Mouse (Mus musculus) erythroid progenitor cell, adult 5-6 weeks (primary cell): ENCODE data around the gene Akt1s1. TPM values are rescaled to one million over a fixed set of nuclear protein-coding genes. Genes with fewer than 3 reads are reported as not detected.
A peak's percentile ranks its signal among the peaks of the same experiment; 100 is the strongest.

ENCODE experiments used
- ATAC-seq: replicated peaks from 2 replicates; pipeline ENCODE4 v1.8.0; 2016; ENCODE audit warnings: moderate number of reproducible peaks, mild to moderate bottlenecking, moderate TSS enrichment, inconsistent platforms; ENCODE audit not compliant: poor library complexity, low FRiP score, severe bottlenecking
- total RNA-seq, 2 experiments: library from RNA; stranded (forward) in 1 of 2; stranded (reverse) in 1 of 2; fragments of 150-400 nt in 1 of 2; fragments of 186-747, 209-891 nt in 1 of 2; gene quantifications; 2 replicates each; pipeline versions ENCODE4 v1.2.3 to v1.2.4; 2015 to 2017; ENCODE audit warnings: low replicate concordance in 2 of 2

Akt1s1 gene
- total RNA-seq (2015; ENCODE audit: low replicate concordance) (1.8 and 3.8 TPM in 2 replicates), total RNA-seq (2017; ENCODE audit: low replicate concordance) (3.7 and 27.8 TPM in 2 replicates)

DNA sequence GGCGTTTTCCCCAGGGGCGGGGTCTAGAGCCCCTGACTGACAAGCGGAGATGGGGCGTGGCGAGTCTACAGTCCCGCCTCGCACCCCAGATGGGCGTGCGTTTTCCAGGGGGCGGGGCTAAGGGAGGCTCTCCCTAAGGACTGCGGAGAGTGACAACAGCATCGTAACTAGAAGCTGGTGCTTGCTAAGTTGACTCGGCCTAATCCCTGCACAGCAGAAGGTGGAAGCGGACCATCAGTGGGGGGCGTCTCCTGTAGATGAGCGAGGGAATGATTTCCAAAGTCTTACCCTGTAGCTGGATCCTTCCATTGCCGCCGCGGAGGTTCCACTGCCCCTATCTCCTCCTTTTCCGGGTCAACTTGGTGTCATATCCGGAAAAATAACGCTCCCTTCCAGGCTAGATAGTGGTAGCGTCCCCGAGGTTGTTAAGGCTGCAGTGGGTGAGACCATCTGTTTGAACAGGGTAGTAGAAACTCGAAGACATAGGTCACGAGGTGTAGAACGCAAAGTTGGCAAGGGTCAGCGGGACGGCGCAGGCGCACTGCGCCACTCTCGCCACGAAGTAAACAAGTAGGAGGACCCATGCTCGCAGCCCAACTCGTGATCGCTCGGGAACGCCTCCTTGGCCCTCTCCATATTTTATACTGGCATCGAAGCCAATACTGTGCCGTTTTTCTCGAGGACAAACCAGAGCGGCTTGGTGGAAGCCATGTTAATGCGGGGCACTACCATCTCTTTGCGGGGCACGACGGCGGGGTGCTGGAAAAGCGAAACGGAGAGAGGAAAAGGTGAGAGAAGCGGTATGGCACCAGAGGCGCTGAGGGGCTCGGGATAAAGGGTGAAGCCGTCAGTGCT, at the start of gene Akt1s1, which contains the start of gene Tbc1d17:
Akt1s1 (plus strand) TSS at position 431 of the 855 bp plus-strand sequence.
Tbc1d17 (minus strand) TSS at position 519 of the 855 bp plus-strand sequence.
- ATAC-seq = peak; percentile 78

DNA sequence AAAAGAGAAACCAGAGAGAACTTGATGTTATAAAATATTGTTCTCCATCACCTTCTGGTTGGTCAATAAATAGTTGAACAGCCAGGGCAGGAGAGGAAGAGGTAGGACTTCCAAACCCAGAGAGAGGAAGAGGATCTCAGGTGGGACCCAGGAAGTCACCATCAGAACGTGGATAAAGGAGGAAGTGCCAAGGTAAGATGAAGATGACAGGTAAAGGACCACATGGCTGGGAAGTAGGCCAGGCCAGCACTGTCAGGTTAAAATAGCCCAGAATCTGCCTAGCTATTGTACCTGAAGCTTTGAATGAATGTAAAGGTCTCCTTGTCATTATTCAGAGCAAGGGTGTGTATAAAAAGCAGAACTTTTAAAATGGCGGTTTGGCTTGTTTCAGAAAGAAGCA, 39.9 kb upstream of the Akt1s1 start:
- no peak for ATAC-seq

DNA sequence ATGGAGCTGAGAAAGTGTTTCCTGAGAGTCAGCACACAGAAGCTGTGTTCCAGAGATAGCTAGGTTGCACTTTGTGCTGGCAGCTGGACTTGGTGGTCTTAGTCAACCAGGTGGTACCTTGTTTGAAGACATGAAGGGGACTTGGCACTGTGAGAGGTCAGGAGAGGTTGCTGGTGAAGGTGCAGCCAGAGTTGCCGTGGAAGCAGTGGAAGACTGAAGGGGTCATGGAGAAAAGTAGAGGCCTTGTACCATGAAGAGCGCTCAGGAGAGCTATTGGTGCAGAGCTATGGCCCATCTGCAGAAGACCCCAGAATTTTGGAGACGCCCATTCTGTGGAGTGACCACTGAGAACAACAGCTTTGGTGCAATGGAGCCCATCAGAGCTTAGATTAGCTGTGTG, 39.3 kb upstream of the Akt1s1 start:
- no peak for ATAC-seq

DNA sequence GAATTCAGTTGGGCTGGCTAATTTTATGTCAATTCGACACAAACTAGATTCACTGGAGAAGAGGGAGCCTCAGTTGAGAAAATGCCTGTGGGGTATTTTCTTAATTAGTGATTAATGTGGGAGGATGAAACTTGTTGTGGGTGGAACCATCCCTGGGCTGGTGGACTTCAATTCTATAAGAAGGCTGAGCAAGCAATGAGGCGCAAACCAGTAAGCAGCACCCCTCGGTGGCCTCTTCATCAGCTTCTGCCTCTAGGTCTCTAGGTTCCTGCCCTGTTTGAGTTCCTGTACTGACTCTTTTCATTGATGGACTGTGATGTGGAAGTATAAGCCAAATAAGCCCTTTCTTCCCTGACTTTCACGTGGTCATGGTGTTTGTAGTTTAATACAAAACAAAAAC, 38.4 kb upstream of the Akt1s1 start:
- ATAC-seq = no peak

DNA sequence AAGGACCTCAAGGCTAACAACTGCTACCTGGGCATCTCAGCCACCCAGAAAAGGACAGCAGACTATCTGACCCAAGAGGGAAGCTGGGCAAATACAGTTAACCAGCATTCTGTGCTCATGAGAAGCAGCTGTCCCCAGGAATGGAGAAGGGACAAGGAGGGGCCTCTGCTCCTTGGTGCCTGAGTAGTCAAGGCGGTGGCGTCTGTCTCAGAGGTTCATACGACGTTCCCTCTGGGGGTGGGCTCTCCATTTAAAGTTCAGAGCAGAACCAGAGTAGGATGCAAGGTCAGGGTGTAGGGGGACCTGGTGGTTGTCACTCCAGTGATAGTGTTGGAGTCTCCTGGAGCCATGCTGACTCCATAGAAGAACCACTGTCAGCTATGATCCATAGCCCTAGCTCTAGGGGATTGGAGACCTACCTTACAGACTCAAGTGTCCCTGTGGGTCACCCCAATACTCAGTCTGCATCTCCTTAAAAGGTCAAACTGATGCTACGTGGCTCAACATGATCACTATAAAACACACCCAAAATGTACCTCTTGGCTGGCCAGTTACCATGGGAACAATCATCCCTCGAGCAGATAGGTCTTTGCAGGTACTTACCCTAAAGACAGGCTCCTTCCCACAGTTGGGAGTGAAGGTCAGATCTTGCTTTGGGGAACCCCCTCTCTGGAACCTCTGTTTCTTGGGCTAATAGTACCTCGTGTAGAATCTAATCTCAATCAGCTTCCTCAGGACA, 37.8 kb upstream of the Akt1s1 start:
- ATAC-seq = no peak

DNA sequence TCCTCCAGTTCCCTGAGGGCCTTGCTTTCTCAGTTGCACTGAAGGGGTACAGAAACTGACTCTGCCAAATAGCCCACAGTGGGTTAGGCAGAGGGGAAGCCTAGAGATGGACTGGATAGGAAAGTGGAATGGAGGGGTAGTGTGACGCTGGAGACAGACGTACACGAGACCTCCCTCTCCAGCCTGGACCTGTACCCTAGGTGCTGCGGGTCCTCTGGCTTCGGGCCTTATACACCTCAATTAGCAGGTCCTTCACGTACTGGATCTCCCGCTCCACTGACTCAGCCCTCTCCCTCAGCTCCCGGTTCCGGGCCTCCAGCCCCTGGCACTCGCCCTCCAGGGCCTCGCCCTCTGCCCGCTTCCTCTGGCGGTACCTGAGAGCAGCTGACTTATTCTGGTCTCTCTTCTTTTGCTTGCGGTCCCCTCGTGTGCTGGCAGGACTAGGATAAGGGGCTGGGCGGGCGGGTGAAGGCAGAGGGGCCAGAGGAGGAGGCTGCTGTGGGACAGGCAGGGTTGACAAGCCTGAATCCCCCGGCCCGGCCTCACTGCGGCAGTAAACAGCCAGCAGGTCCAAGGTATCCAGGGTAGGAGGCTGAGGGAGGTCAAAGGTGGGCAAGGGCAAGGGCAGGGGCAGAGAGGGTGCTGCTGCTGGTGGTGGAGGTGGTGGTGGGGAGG, 36.0 kb upstream of the Akt1s1 start:
- no peak for ATAC-seq

DNA sequence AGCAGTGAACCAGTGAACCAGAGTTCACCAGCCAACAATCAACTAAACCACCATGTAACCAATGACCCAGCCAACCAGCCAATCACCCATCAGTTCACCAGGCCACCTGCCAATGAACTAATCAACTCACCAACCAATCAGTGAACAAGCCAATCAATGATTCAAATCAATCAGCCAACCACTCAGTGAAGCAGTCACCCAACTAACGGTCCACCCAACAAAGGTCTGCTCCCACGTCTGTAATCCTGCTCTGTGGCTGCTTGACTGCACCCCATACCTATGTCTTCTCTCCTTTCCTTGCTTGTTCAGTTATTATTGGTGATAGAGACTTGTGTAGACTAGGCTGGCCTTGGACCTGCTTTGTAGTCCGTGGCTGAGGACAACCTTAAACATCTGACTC, 34.8 kb upstream of the Akt1s1 start:
- no peak for ATAC-seq

DNA sequence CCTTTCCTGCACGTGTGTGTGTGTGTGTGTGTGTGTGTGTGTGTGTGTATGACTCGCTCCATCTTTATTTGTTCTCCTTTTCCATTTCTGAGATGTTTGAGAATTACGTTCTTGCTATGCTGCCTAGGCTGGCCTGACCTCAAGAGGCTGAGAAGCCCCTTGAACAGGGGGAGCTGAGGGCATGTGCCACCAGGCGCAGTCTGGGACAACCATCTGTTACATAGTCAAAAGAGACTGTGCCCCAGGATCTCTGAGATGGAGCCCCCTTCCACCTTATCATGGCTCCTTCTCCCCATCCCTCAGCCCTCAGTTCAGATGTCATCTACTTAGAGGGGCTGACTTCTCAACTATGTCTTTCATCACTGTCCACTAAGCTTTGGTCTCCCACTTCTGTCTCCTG, 34.4 kb upstream of the Akt1s1 start:
- no peak for ATAC-seq

DNA sequence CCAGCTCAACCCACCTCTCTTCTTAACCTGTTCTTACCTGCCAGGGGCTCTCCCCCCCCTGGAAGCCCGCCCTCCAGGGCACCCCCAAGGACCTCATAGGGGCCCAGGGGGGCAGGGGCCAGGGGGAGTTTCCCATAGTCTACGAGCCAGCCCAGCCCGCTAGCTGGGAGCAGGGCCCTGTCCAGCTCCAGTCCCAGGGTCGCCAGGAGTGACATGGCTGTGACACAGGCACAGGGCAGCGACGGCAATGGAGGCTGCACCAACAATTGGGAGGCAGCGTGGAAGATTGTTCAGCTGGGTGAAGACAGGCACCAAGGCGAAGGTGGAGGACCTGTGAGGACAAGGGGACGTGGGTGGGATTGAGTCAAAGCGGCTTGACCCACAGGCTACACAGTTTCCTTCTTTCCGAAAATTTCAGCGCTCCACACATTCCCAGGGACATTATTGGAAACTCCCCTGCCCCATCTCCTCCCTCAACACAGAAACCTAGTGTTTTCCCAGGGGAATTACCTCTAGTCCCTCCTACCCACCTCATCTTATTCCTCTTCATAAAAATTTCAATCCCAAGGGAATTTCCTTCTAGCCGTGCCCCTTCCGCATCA, 33.7 kb upstream of the Akt1s1 start:
- no peak for ATAC-seq

DNA sequence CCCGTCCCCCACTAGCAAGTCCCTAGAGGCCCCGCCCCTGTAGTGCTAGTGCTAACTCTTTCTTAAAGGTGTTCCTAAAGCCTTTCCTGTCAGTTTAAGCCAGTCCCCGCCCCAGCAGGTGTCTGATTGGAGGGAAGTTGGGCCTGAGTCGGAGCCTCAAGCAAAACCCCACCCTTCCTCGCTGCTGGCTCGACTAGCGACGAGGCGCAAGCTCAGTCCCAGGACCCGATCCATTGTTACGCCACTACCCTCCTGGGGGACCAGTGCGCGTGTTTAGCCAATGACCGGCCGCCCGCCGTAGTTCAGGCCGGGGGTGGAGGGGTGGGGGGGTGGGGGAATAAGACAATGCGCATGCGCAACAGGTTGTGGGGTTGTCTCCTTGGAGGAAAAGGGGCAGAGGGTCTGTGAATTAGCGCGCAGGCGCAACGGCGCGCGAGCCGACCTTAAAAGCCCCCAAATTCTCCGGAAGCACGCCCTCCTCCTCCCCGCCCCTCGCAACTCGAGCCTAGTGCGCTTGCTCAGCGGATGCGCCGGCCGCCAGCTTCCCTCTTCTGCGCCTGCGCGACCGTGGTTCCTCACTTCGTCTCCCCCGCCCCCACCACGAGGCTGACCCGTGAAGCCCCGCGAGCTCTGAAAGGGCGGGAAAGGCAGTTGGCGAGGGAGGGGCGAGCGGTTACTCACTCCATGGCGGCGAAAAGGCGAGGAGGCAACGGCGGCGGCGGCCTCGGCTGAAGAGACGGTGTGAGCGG, 32.9 kb upstream of the Akt1s1 start, which contains the start of the genes Nup62 and Il4i1:
Nup62 (plus strand) TSS at position 368 of the 749 bp plus-strand sequence.
Il4i1 (plus strand) TSS at position 667 of the 749 bp plus-strand sequence.
- peak; percentile 90 for ATAC-seq

DNA sequence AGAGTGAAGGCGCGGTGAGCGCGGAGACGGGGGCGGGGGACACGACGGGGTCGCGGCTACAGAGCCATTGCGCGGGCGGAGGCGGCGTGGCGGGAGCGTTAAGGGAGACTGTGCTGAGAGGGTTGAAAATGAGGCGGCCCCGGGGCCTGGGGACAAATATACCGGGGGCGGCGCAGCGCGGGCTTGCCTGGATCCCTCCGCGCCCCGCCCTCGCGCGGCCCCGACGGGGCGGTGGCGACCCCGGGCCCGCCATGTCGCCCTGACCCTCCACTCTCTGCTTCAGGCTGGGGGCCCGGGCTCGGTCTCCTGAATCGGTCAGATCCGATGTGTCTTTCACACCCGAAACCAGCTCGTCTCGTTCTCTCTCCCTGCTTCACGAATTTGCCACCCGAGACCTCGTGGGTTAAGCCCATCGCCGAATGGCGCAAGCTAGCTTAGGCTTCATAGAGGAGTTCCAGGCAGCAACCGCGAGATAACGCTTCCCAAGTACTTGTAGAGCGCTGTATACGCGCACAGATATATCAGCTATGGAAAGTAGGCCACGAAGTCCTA, 32.2 kb upstream of the Akt1s1 start, which contains the start of gene Atf5:
Atf5 (minus strand) TSS at position 189 of the 552 bp plus-strand sequence.
- peak; percentile 44 for ATAC-seq

DNA sequence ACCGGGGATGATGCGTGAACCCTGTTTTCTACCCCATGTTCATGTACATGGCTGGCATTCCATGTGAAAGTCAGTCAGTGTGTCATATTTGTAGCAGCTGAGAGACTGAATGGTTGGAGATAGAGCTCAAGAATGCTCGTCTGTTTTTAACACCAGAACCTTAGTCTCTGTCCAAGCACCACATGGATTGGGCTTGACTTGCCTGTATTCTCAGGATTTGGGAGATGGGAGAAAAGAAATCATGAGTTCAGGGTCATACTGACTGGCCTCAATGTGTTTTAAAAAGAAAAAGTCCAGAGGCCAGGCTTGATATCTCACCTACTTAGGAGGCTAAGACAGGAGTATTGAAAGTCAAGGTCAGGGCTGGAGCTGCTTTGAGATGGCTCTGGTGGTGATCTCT, 31.4 kb upstream of the Akt1s1 start:
- ATAC-seq = no peak

DNA sequence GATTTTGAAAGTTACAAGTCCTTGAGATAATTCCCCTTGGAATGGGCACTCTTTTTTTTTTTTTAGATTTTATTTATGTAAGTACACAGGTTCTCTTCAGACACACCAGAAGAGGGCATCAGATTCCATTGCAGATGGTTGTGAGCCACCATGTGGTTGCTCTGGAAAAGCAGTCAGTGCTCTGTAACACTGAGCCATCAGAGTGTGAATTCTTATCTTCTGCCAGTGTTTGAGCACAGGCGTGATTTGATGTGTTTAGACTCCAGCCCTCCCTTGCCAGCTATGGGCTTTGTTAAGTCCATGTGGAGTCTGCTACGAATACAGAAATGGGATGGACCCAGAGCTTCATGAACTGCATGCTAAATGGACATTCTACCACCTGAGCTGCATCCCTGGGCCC, 30.6 kb upstream of the Akt1s1 start:
- no peak for ATAC-seq

DNA sequence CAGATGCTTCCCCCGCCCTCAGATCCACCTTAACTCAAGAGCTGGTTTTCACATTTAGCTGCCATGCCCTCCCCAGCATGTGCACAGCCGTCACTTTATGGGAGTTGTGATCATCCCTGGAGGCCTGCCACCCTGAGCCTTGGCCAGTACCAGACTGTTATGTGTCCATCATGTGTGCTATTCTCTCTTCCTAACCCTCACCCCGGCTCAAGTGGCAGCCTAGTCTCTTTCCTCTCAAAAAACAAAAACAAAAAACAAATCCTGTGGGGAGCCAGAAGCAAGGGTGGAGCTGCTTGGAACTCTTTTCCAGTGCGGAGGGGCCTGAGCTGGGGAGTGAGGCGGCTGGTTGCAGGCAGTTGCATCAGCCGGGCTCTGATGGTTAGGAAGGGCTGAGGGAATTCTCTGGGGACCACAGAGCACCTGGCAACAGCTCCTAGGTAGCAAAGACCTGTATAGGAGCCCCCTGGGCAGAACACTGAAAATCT, 30.0 kb upstream of the Akt1s1 start:
- ATAC-seq = no peak

DNA sequence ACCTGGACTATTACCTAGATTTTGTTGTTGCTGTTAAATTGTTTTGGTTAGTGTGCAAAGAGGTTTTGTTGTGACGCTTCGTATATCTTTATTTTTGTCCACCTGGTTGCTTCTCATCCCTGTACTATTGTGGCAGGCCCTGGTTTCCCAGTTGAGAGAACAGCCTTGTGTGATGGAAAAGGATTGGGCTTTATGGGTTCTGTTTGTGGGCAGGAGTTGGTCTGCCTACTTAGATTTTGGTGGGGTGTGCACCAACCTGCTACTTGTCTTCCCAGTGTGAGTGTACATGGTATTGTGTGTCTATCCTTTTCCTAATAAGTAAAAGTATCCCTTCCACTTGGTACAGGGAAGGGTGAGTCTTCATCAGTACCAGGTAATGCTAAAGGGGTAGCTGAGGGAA, 29.4 kb upstream of the Akt1s1 start:
- ATAC-seq = no peak

DNA sequence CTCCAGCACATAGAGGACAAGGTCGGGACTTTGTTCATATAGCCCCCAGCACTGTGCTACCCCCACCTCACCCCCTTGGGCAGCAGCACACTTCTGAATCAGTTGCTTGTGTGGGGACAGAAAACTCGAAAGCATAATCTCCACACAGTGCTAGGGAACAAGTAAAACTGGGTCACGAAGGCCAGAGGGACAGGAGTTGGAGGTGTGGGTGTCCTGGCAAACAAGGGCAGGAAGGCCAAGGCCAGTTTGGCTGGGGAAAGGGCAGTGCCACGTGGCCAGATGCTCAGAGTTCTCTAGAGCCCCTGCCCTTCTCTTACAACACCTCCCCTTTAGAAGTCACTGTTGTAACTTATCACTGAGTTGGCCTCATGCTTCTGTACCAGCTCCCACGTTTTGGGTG, 28.9 kb upstream of the Akt1s1 start:
- no peak for ATAC-seq

DNA sequence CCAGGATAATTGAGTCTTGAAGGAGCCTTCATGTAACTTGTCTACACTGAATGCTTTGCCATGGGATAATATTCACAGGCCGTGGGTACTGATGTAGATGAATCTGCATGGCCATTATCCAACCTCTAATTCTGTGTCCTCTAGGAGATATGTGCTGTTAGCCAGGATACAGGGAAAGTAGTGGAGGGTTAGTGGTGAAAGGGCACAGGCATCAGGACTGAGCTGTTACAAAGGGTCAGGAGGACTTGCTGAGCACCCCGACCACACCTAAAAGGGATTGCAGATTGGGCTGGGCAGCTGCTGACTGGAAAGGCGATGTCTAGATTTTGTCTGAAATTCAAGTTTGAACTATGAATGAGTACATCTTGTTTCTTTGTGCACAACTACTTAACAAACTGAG, 28.3 kb upstream of the Akt1s1 start:
- ATAC-seq = no peak

DNA sequence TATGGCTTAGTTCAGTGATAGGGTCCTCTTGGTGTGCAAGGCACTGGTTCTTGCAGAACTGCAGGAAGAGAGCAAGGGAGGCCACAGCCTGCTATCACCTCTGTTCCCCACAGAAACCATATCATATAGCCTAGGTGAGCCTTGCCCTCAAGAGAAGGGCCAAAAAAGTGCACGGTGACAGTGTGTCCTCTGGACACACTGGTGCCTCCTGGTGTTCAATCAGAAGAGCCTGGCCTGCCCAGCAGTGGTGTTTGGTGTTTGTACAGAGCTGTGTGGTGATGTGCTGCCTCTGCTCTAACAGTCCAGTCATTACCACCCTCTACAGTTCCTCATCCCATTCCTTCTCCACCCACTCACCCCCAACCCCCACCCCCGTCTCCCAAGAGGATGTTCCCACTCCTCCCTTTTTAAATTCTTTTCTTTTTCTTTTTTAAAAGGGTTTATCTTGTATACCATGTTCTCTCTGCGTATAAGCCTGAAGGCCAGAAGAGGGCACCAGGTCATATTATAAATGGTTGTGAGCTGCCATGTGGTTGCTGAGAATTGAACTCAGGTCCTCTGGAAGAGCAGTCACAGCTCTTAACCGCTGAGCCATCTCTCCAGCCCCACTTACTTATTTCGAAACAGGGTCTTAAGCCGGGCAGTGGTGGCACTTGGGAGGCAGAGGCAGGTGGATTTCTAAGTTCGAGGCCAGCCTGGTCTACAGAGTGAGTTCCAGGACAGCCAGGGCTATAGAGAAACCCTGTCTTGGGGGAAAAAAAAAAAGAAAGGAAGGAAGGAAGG, 26.9 kb upstream of the Akt1s1 start:
- no peak for ATAC-seq
